Mouse (Mus musculus): Measurements from ENCODE around the gene Dpf3. TPM values are rescaled to one million over a fixed set of nuclear protein-coding genes. Genes with fewer than 3 reads are reported as not detected.
A peak's percentile ranks its signal among the peaks of the same experiment; 100 is the strongest.

Gene Dpf3
- polyA plus RNA-seq, 1 experiment from 2014 or later: 23.5 TPM

DNA sequence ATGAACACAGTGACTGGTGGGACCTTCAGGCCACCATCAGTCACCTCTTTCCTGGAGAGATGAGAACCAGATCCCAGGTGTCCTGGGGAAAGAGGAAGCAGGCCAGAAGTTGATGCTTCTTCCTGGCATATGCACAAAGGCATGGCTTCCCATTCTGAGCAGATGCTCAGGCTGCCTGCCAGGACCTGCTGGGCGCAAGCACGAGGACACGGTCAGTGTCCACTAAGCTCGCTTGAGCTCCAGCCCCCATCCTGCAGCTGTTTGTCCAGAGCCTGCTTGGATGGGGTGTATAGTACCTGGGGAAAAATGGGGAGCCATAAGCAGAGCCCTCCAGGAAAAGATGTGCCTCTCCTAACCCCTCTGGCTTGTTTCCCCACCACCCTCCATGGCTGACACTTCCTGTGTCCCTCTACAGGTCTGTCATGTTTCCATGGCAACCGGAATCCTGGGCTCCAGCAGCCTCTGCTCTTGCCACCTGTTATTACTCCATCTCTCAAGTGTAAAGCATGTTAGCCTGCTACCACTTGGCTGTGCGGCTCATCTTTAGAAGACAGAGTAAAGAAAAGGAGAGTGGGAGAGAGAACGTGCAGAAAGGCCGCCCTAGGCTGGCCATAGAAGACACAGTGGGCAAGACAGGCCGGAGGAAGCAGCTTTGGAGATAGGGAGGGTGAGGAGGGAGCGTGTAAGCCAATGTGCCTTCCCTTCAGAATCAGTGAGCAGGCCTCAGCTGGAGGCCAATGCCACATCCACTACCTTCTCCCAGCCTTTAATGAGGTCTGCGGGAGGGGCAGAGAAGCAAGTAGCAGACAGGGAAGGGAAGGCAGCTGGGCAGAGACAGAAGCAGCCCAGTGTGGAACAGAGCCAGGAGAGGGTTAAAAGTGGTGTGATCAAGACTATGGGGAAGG lies 209.7 kb downstream of the Dpf3 start:
- ATAC-seq (ENCODE audit: low FRiP score) (no peak), DNase-seq (ENCODE audit: low spot score) (peak; percentile 25)
- WGBS: 75% methylated on average over 11 of the region's 11 CpGs
- Histone ChIP-seq H3K9me3 (ENCODE audit: control insufficient read depth, low read length) (no peaks in the 10 kb centered on the region), H3K27ac (ENCODE audit: low read depth, low read length) (no peak overlapping the region), H3K9ac (ENCODE audit: low read depth, low read length) (no peak overlapping the region), H3K36me3 (ENCODE audit: control insufficient read depth, insufficient read depth, low read length) (no peaks in the 10 kb centered on the region), H3K4me2 (replicated peaks; ENCODE audit: low read depth, low read length) (no peak overlapping the region), H3K4me3 (ENCODE audit: low read depth, low read length) (no peak overlapping the region), H3K4me1 (replicated peaks; ENCODE audit: control insufficient read depth, insufficient read depth, low read length) (no peaks in the 10 kb centered on the region), H3K27me3 (ENCODE audit: control insufficient read depth, insufficient read depth, low read length) (no peaks in the 10 kb centered on the region)

DNA sequence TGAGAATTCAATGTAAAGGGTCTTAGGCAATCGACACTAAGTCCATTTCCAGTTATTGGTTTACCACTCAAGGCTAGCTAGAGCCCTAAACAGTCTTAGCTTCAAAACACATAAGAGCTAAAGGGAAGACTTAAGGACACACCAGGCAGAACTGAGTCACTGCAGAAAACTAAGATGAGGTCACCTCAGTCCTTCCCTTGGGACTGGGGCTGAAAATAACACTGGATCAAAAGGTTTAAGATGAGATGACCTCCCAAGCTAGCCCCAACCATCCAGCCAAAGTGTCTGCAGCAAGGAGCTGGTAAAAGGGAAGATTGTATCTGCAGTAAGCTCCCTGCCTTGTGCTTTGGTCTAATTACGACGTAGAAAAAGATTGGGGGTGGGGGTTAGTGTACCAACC lies 216.3 kb downstream of the Dpf3 start:
- Histone ChIP-seq H3K27ac (ENCODE audit: low read depth, low read length) (no peak overlapping the region), H3K9ac (ENCODE audit: low read depth, low read length) (no peak overlapping the region), H3K4me2 (replicated peaks; ENCODE audit: low read depth, low read length) (no peak overlapping the region), H3K27me3 (ENCODE audit: control insufficient read depth, insufficient read depth, low read length) (no peaks in the 10 kb centered on the region), H3K36me3 (ENCODE audit: control insufficient read depth, insufficient read depth, low read length) (no peaks in the 10 kb centered on the region), H3K4me3 (ENCODE audit: low read depth, low read length) (no peak overlapping the region), H3K9me3 (ENCODE audit: control insufficient read depth, low read length) (no peaks in the 10 kb centered on the region), H3K4me1 (replicated peaks; ENCODE audit: control insufficient read depth, insufficient read depth, low read length) (no peaks in the 10 kb centered on the region)
- ATAC-seq (ENCODE audit: low FRiP score) (no peak), DNase-seq (ENCODE audit: low spot score) (no peak)
- WGBS: 85% methylated on average over 3 of the region's 3 CpGs

GRCm38 (mm10) chr12:83268504-83268922 lies 219.0 kb downstream of the Dpf3 start:
- no peak overlapping the region for H3K4me3 ChIP-seq (ENCODE audit: low read depth, low read length)
- H3K9ac ChIP-seq (ENCODE audit: low read depth, low read length): no peak overlapping the region
- ATAC-seq (ENCODE audit: low FRiP score) (no peak), DNase-seq (ENCODE audit: low spot score) (no peak)
- 91% methylated on average over 11 of the region's 11 CpGs for WGBS
- H3K4me1 ChIP-seq (replicated peaks; ENCODE audit: control insufficient read depth, insufficient read depth, low read length): no peaks in the 10 kb centered on the region
- no peaks in the 10 kb centered on the region for H3K27me3 ChIP-seq (ENCODE audit: control insufficient read depth, insufficient read depth, low read length)
- no peaks in the 10 kb centered on the region for H3K9me3 ChIP-seq (ENCODE audit: control insufficient read depth, low read length)
- H3K27ac ChIP-seq (ENCODE audit: low read depth, low read length): no peak overlapping the region
- H3K36me3 ChIP-seq (ENCODE audit: control insufficient read depth, insufficient read depth, low read length): no peaks in the 10 kb centered on the region
- H3K4me2 ChIP-seq (replicated peaks; ENCODE audit: low read depth, low read length): no peak overlapping the region

- no peaks in the 10 kb centered on the region for H3K9me3 ChIP-seq (ENCODE audit: control insufficient read depth, low read length)
- 85% methylated on average over 2 of the region's 2 CpGs for WGBS
- H3K27ac ChIP-seq (ENCODE audit: low read depth, low read length): no peak overlapping the region
- H3K4me2 ChIP-seq (replicated peaks; ENCODE audit: low read depth, low read length): no peak overlapping the region
- DNase-seq (ENCODE audit: low spot score) (no peak), ATAC-seq (ENCODE audit: low FRiP score) (no peak)
- no peaks in the 10 kb centered on the region for H3K4me1 ChIP-seq (replicated peaks; ENCODE audit: control insufficient read depth, insufficient read depth, low read length)
- no peak overlapping the region for H3K9ac ChIP-seq (ENCODE audit: low read depth, low read length)
- no peak overlapping the region for H3K4me3 ChIP-seq (ENCODE audit: low read depth, low read length)
- H3K36me3 ChIP-seq (ENCODE audit: control insufficient read depth, insufficient read depth, low read length): no peaks in the 10 kb centered on the region
- no peaks in the 10 kb centered on the region for H3K27me3 ChIP-seq (ENCODE audit: control insufficient read depth, insufficient read depth, low read length)
These were observed 227.0 kb downstream of the Dpf3 start for GRCm38 (mm10) chr12:83260540-83260939.

DNA sequence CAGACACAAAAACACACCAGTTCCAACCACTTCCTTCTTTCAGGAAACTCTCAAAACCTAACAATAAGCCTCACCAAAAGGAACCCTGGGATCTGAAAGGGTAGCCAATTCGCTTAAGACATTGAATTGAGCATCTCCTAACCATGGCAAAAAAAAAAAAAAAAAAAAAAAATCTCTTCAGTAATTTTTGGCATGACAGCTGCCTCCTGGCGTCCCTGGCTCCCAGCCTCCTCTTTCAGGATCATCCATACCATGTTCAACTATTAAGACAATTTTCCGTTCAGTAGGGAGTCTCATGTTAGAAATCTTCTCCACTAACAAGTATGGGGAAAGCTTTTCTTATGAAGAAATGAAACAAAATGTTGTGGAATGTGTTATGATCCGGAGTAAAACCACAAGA lies 233.1 kb downstream of the Dpf3 start:
- Histone ChIP-seq H3K4me1 (replicated peaks; ENCODE audit: control insufficient read depth, insufficient read depth, low read length) (no peaks in the 10 kb centered on the region), H3K4me2 (replicated peaks; ENCODE audit: low read depth, low read length) (no peak overlapping the region), H3K4me3 (ENCODE audit: low read depth, low read length) (no peak overlapping the region), H3K27ac (ENCODE audit: low read depth, low read length) (no peak overlapping the region), H3K36me3 (ENCODE audit: control insufficient read depth, insufficient read depth, low read length) (no peaks in the 10 kb centered on the region), H3K27me3 (ENCODE audit: control insufficient read depth, insufficient read depth, low read length) (no peaks in the 10 kb centered on the region), H3K9me3 (ENCODE audit: control insufficient read depth, low read length) (no peaks in the 10 kb centered on the region), H3K9ac (ENCODE audit: low read depth, low read length) (no peak overlapping the region)
- no peak for DNase-seq (ENCODE audit: low spot score)
- ATAC-seq (ENCODE audit: low FRiP score): no peak
- WGBS: 80% methylated on average over 4 of the region's 4 CpGs

DNA sequence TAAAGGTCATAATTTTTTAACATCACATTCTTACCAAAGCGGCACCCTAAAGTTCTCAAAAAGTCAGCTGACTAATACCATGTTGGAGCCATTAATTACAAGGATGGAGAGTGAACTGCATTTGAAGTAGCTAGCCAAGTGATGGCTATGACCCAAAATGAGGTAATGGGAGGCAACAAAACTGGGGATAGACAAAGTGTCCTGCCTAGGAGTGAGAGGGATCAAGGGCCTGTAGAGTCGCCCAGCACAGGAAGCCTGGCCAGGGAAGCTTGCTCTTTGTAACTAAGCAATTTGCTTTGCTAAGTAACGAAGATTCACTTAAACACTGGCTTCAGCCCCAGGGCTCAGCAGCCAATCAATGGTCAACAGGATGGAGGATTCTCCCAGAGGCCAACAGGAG lies 238.4 kb downstream of the Dpf3 start:
- H3K27ac ChIP-seq (ENCODE audit: low read depth, low read length): no peak overlapping the region
- no peaks in the 10 kb centered on the region for H3K9me3 ChIP-seq (ENCODE audit: control insufficient read depth, low read length)
- H3K36me3 ChIP-seq (ENCODE audit: control insufficient read depth, insufficient read depth, low read length): no peaks in the 10 kb centered on the region
- H3K4me2 ChIP-seq (replicated peaks; ENCODE audit: low read depth, low read length): no peak overlapping the region
- 83% methylated on average over 3 of the region's 3 CpGs for WGBS
- H3K9ac ChIP-seq (ENCODE audit: low read depth, low read length): no peak overlapping the region
- H3K4me1 ChIP-seq (replicated peaks; ENCODE audit: control insufficient read depth, insufficient read depth, low read length): no peaks in the 10 kb centered on the region
- ATAC-seq (ENCODE audit: low FRiP score) (no peak), DNase-seq (ENCODE audit: low spot score) (no peak)
- H3K27me3 ChIP-seq (ENCODE audit: control insufficient read depth, insufficient read depth, low read length): no peaks in the 10 kb centered on the region
- no peak overlapping the region for H3K4me3 ChIP-seq (ENCODE audit: low read depth, low read length)

GRCm38 (mm10) chr12:83248636-83249035 lies 238.9 kb downstream of the Dpf3 start:
- no peaks in the 10 kb centered on the region for H3K4me1 ChIP-seq (replicated peaks; ENCODE audit: control insufficient read depth, insufficient read depth, low read length)
- 80% methylated on average over 2 of the region's 2 CpGs for WGBS
- no peak for DNase-seq (ENCODE audit: low spot score)

DNA sequence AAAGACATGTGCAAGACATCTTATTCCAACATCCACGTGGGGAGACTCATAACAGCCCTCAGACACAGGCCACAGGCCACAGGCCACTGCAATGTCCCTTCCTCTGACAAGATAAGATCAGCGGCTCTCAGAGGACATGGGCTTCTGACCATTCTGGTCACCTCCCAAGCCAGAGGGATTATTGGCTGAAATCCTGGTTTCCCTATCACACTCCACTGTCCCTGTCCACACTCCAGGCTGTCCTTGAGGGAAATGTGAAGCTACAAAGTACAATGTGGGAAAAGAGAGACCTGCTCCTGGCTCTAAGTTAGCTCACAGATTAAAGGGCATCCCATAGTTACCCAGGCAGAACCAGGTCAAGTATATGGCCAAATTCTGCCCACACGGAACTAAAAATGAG lies 239.8 kb downstream of the Dpf3 start:
- H3K9me3 ChIP-seq (ENCODE audit: control insufficient read depth, low read length): no peaks in the 10 kb centered on the region
- DNase-seq (ENCODE audit: low spot score) (no peak), ATAC-seq (ENCODE audit: low FRiP score) (no peak)
- H3K27me3 ChIP-seq (ENCODE audit: control insufficient read depth, insufficient read depth, low read length): no peaks in the 10 kb centered on the region
- no peak overlapping the region for H3K9ac ChIP-seq (ENCODE audit: low read depth, low read length)
- H3K27ac ChIP-seq (ENCODE audit: low read depth, low read length): no peak overlapping the region
- no peak overlapping the region for H3K4me2 ChIP-seq (replicated peaks; ENCODE audit: low read depth, low read length)
- no peaks in the 10 kb centered on the region for H3K36me3 ChIP-seq (ENCODE audit: control insufficient read depth, insufficient read depth, low read length)
- no peaks in the 10 kb centered on the region for H3K4me1 ChIP-seq (replicated peaks; ENCODE audit: control insufficient read depth, insufficient read depth, low read length)
- no peak overlapping the region for H3K4me3 ChIP-seq (ENCODE audit: low read depth, low read length)
- WGBS: 86% methylated on average over 3 of the region's 3 CpGs

More at GRCm38 (mm10) chr12:83248636-83249035, 238.9 kb downstream of the Dpf3 start:
- Histone ChIP-seq H3K27me3 (ENCODE audit: control insufficient read depth, insufficient read depth, low read length) (no peaks in the 10 kb centered on the region), H3K9me3 (ENCODE audit: control insufficient read depth, low read length) (no peaks in the 10 kb centered on the region), H3K4me3 (ENCODE audit: low read depth, low read length) (no peak overlapping the region), H3K4me2 (replicated peaks; ENCODE audit: low read depth, low read length) (no peak overlapping the region), H3K36me3 (ENCODE audit: control insufficient read depth, insufficient read depth, low read length) (no peaks in the 10 kb centered on the region), H3K27ac (ENCODE audit: low read depth, low read length) (no peak overlapping the region), H3K9ac (ENCODE audit: low read depth, low read length) (no peak overlapping the region)
- no peak for ATAC-seq (ENCODE audit: low FRiP score)

DNA sequence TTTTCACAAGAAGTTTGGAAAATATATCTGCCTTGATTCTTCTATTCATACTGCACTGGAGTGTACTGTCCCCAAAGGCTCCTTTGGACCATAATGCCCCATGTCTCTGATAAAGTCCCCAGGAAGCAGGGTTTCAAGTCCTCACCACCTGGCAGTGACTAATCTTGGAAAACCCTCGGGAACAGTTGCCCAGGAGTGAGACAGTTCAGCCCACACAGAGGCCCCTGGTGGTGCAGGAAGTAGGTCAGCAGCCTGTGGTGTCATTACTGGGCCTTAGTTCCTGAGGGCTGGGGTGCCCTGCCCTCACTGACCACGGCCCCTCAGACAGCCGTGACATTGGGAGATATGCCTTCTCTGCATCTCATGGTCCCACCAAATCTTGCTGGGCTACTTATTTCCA lies 246.5 kb downstream of the Dpf3 start:
- DNase-seq (ENCODE audit: low spot score): no peak
- H3K4me3 ChIP-seq (ENCODE audit: low read depth, low read length): no peak overlapping the region
- no peak for ATAC-seq (ENCODE audit: low FRiP score)
- 61% methylated on average over 3 of the region's 3 CpGs for WGBS
- no peak overlapping the region for H3K27ac ChIP-seq (ENCODE audit: low read depth, low read length)
- no peaks in the 10 kb centered on the region for H3K4me1 ChIP-seq (replicated peaks; ENCODE audit: control insufficient read depth, insufficient read depth, low read length)
- no peak overlapping the region for H3K9ac ChIP-seq (ENCODE audit: low read depth, low read length)
- no peak overlapping the region for H3K4me2 ChIP-seq (replicated peaks; ENCODE audit: low read depth, low read length)
- no peaks in the 10 kb centered on the region for H3K9me3 ChIP-seq (ENCODE audit: control insufficient read depth, low read length)
- H3K36me3 ChIP-seq (ENCODE audit: control insufficient read depth, insufficient read depth, low read length): no peaks in the 10 kb centered on the region
- H3K27me3 ChIP-seq (ENCODE audit: control insufficient read depth, insufficient read depth, low read length): no peaks in the 10 kb centered on the region

Data from hindbrain, embryonic 11.5 days (tissue).